Mouse (Mus musculus): Measurements from ENCODE around the gene Rmnd5b.

DNA sequence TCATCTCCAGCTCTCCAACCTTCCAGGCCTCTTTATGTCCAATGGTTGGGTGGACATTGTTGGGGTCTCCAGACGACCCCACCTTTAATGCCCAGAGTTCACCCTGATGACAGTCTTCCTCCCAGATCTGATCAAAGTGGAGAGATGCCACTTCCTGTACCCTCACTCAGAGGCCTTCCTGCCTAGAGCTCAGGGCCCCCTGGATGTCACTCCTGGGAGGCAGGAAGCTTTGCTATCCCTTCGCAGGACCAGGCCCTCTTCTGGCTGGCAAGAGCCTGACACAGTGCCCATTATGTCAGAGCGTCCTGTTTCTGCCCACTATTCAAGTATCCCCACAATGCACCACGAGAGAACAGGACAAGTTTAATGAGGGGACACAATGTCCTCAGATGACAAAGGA, 56.7 kb downstream of the Rmnd5b start:
- TF ChIP-seq E2F4 (IDR thresholded peaks at IDR 0.05; ENCODE audit: insufficient read depth) (no peak), TCF12 (IDR thresholded peaks at IDR 0.05; ENCODE audit: insufficient read depth, poor library complexity, severe bottlenecking) (no peak), CEBPB (IDR thresholded peaks at IDR 0.05; ENCODE audit: insufficient read depth, poor library complexity, severe bottlenecking) (no peak), MYOD1 (IDR thresholded peaks at IDR 0.05; ENCODE audit: control insufficient read depth in 1 of 3, insufficient read length in 2 of 3, low read depth in 2 of 3) (no peak), POLR2A (IDR thresholded peaks at IDR 0.05; ENCODE audit: insufficient read length, low read depth) (no peak), SRF (IDR thresholded peaks at IDR 0.05; ENCODE audit: control insufficient read depth, insufficient read length, low read depth) (no peak), USF1 (IDR thresholded peaks at IDR 0.05; ENCODE audit: low read depth) (no peak), POLR2AphosphoS2 (IDR thresholded peaks at IDR 0.05; ENCODE audit: insufficient read length, low read depth) (no peak), MYOG (IDR thresholded peaks at IDR 0.05; ENCODE audit: control insufficient read depth in 1 of 3, insufficient read depth in 1 of 3, insufficient read length in 2 of 3, low read depth in 2 of 3) (no peak)
